Mouse (Mus musculus) liver, postnatal 0 days (tissue): ENCODE data around the gene Azin2.

ENCODE experiments used
- CTCF ChIP-seq: sonication (generic); IDR thresholded peaks from 2 replicates; pipeline ENCODE4 v1.5.1; 2016; ENCODE audit warnings: antibody characterized with exemption, low read depth
- EP300 ChIP-seq: IDR thresholded peaks from 2 replicates; pipeline ENCODE4 v1.6.1; 2016; ENCODE audit warnings: antibody characterized with exemption, low read depth, mild to moderate bottlenecking

DNA sequence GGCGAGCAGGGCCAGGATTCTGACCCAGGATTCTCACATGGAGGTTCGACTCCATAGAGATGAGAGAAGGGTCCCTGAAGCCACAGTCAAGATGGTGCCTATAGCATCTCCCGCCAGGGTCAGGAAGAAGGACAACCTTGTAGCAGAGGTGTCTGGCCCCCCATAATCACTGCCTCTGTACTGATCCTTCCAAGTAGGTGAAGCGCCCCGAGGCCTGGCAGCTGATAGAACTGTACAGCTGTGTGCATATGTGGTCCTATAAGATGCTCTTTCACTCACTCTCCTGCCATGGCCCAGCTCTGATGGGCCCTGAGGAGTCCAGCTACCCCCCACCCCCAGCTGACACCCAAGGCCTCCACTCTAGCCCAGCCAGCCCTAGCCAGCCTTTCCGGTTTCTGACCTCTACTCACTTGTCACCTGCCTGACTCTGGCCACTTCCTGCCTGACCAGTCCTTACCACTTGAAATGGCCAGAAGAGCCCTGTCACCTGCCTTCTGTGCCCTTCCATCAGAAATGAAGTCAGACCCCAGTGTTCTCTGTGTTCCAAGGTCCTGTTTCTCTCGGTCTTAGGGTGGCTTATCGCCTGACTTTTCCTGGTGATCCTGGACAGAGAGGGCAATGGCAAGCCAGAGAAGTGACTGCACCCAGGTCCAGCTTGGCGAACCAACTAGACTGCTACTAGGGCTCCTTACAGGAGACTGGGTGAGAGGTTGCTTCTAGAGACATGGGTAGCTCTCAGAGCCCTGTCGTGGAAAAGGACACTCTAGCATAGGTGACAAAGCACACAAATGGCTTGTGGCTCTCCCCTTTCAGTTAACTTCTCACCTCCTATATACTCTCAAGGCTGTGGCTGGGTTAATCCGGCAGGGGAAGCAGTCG is 72.3 kb downstream of the Azin2 start:
- TF ChIP-seq CTCF (no peak), EP300 (no peak)
